Mouse (Mus musculus) heart, embryonic 16.5 days (tissue): ENCODE measurements around the gene Sspn. TPM values are rescaled to one million over a fixed set of nuclear protein-coding genes. Genes with fewer than 3 reads are reported as not detected.

Source experiments
- ATAC-seq: fragments of 200-750 bp; cut with Nextera tagmentation; replicated peaks from 2 replicates; pipeline ENCODE4 v1.8.0; 2017; ENCODE audit warnings: moderate number of reproducible peaks; ENCODE audit not compliant: insufficient read depth, low FRiP score; ENCODE audit errors: extremely low read depth
- H3K27ac ChIP-seq: fragments of 300-500 bp; sonication (generic); 2 replicates; pipeline ENCODE4 v1.5.1; 2014; ENCODE audit warnings: mild to moderate bottlenecking, low read length, control low read depth, moderate library complexity
- H3K27me3 ChIP-seq: fragments of 300-500 bp; sonication (generic); 2 replicates; pipeline ENCODE4 v1.6.1; 2014; ENCODE audit warnings: low read length, mixed read lengths; ENCODE audit not compliant: control insufficient read depth, insufficient read depth
- H3K36me3 ChIP-seq: fragments of 300-500 bp; sonication (generic); 2 replicates; pipeline ENCODE4 v1.6.1; 2014; ENCODE audit not compliant: control insufficient read depth, insufficient read depth
- H3K4me1 ChIP-seq: fragments of 300-500 bp; sonication (generic); 2 replicates; pipeline ENCODE4 v1.6.1; 2014; ENCODE audit warnings: low read length, mixed read lengths; ENCODE audit not compliant: control insufficient read depth, insufficient read depth
- H3K4me2 ChIP-seq: fragments of 300-500 bp; sonication (generic); 2 replicates; pipeline ENCODE4 v1.6.1; 2014; ENCODE audit warnings: low read depth, mild to moderate bottlenecking, control low read depth, low read length
- H3K4me3 ChIP-seq: fragments of 300-500 bp; sonication (generic); 2 replicates; pipeline ENCODE4 v1.5.1; 2014; ENCODE audit warnings: mild to moderate bottlenecking, control low read depth, low read length
- H3K9ac ChIP-seq: fragments of 300-500 bp; sonication (generic); 2 replicates; pipeline ENCODE4 v1.6.1; 2014; ENCODE audit warnings: low read length, control low read depth
- H3K9me3 ChIP-seq: fragments of 300-500 bp; sonication (generic); replicated peaks from 2 replicates; pipeline ENCODE4 v1.6.1; 2016; ENCODE audit warnings: low read length; ENCODE audit not compliant: control insufficient read depth
- WGBS: fragments of 180-500 bp; shearing (Covaris S2); extraction: QIAGEN DNeasy Blood & Tissue Kit; methylation state at CpG from one replicate; pipeline ENCODE4 v1.1.7; 2014; 5-methylcytosine and 5-hydroxymethylcytosine counted together
- polyA plus RNA-seq: library from polyadenylated mRNA; unstranded; fragments of >200 nt; fragmentation: Nextera tagmentation; extraction: Ambion mirVana; gene quantifications from 2 replicates; pipeline ENCODE4 v1.2.1, GENCODE M21; 2015

Gene Sspn
- polyA plus RNA-seq, 1 experiment from 2014 or later: 79.6 TPM

- H3K9ac ChIP-seq: no peak overlapping the region
- H3K27me3 ChIP-seq: no peaks in the 10 kb centered on the region
- H3K27ac ChIP-seq: no peak overlapping the region
- peaks cover 14% of the 10 kb centered on the region for H3K4me1 ChIP-seq
- WGBS: 90% methylated on average over 3 of the region's 3 CpGs
- H3K4me3 ChIP-seq: no peak overlapping the region
- no peaks in the 10 kb centered on the region for H3K9me3 ChIP-seq
- H3K4me2 ChIP-seq: no peak overlapping the region
- H3K36me3 ChIP-seq: no peaks in the 10 kb centered on the region
- no peak for ATAC-seq
These were observed 82.9 kb downstream of the Sspn start for GRCm38 (mm10) chr6:146014312-146014711.

Other genes with a start within 250 kb of the Sspn start
- gene Rassf8, start 184.9 kb upstream of the Sspn start, polyA plus RNA-seq: 7.3 TPM in 2 replicates
- gene Bhlhe41, start 66.1 kb upstream of the Sspn start, polyA plus RNA-seq: 5.9 and 6.1 TPM in 2 replicates